Comparison of ENCODE assay signal across 9 mouse cellular contexts in genomic region chr5:103843938-103844337, GRCm38 (mm10).
DNase-seq lines count a peak whose midpoint lies in the region; TF ChIP-seq lines count a peak whose summit lies in the region.
"Had no signal": no experiment of that assay in that cellular context is flagged by ENCODE, and none has a peak within 500 bp of the region (broad histone marks: within the 10 kb centered on the region; RNA-seq: fewer than 3 reads in every experiment).

No protein-coding gene starts in this region.

- peak; percentile 81 for DNase-seq in heart, embryonic 10.5 days (ENCODE audit: low spot score)
- DNase-seq in heart, adult 11 months: no peak
- peak; percentile 64 for DNase-seq in 3T3-L1 (ENCODE audit: low read depth, low spot score)
- DNase-seq in MEL-GATA-1-ER (ENCODE audit: extremely low read depth, low read depth): peak; percentile 7
- DNase-seq in embryo, embryonic 10.5 days (ENCODE audit: low spot score): peak; percentile 71
- DNase-seq in left cerebral cortex, adult 2 months (ENCODE audit: extremely low spot score in 1 of 2, low spot score in 2 of 2): peak in 1 of 2 experiments; percentile 41
- peak; percentile 28 for DNase-seq in right cerebral cortex, postnatal 25 days
- DNase-seq in Muller cell, postnatal 12 days (ENCODE audit: inconsistent ontology term): no peak

- WGBS in heart, embryonic 10.5 days: 31% methylated on average over 1 of the region's 1 CpGs

- peak; percentile 67 for TF ChIP-seq CTCF in left cerebral cortex, adult 2 months (IDR thresholded peaks at IDR 0.05)

- intact Hi-C loops in left cerebral cortex, adult 2 months (cut with DNase I): loop anchor here (5.0 kb wide), 1 partner anchor 487 kb away; no protein-coding TSS in a partner anchor

- H3K9me3 ChIP-seq in heart, embryonic 10.5 days: no peaks in the 10 kb centered on the region
- H3K9me3 ChIP-seq: megakaryocyte, embryonic 14.5 days had no signal

- H3K4me3 ChIP-seq in heart, embryonic 10.5 days: no peak overlapping the region
- no peak overlapping the region for H3K4me3 ChIP-seq in left cerebral cortex, adult 2 months
- H3K4me3 ChIP-seq: megakaryocyte, embryonic 14.5 days had no signal

- no peak overlapping the region for H3K27ac ChIP-seq in heart, embryonic 10.5 days
- H3K27ac ChIP-seq in left cerebral cortex, adult 2 months: no peak overlapping the region

- H3K27me3 ChIP-seq in heart, embryonic 10.5 days (ENCODE audit: insufficient read depth, poor library complexity, severe bottlenecking): no peaks in the 10 kb centered on the region
- H3K27me3 ChIP-seq: megakaryocyte, embryonic 14.5 days had no signal

- peaks cover 15% of the 10 kb centered on the region for H3K4me1 ChIP-seq in heart, embryonic 10.5 days

- H3K36me3 ChIP-seq in heart, embryonic 10.5 days: peaks cover 49% of the 10 kb centered on the region

Comparison
In these comparisons a context has a peak if more than half of its experiments do, and no peak if none do; other contexts are left out.
1. DNase-seq: peak in heart, embryonic 10.5 days (single experiment), 3T3-L1 (single experiment), MEL-GATA-1-ER (single experiment), embryo, embryonic 10.5 days (single experiment) and right cerebral cortex, postnatal 25 days (single experiment); none in heart, adult 11 months (single experiment) and Muller cell, postnatal 12 days (single experiment).